Mouse (Mus musculus): ENCODE results near the gene Lhx8.

Gene Lhx8

DNA sequence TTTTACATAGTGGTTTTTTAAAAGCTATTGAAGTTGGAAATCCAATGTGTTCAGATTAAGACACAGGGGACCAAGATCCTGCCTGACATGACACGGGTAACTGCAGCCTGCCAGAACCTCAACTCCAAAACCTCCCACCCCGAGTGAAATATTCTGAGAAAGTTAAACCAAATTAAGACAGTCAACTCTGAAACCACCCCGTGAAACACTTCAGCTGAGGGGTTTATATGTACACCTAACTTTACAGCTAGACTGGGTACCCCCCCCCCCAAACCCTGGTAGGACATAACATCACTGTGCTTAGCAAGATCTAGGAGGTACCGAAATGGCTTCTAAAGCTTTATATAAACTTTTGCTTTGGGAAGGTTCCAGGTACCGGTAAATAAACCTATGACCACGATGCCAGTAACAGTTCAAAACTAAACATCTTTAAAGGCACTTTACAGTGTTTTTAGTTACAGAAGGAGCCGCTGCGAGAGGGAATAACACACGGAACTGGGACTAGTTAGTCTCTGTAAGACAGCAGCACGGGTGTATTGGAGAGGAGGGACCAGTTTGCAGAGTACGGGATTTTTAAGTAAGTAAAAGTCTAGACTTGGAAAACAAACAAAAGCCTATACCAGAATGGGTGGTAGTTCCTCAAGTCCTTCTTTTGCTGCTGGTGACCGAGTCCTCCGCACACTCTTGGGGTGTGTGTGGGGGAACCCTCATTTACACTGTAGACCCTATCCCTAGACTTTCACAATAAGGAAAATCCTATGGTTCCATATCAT is 3.2 kb downstream of the Lhx8 start:
- no peak for DNase-seq (ENCODE audit: low spot score in 2 of 2)

- DNase-seq (ENCODE audit: low spot score in 2 of 2), result no peak
Observed at GRCm38 (mm10) chr3:154321921-154322574, 8.4 kb downstream of the Lhx8 start.

GRCm38 (mm10) chr3:154317651-154318248 is 12.7 kb downstream of the Lhx8 start:
- DNase-seq (ENCODE audit: low spot score in 2 of 2), result no peak

DNA sequence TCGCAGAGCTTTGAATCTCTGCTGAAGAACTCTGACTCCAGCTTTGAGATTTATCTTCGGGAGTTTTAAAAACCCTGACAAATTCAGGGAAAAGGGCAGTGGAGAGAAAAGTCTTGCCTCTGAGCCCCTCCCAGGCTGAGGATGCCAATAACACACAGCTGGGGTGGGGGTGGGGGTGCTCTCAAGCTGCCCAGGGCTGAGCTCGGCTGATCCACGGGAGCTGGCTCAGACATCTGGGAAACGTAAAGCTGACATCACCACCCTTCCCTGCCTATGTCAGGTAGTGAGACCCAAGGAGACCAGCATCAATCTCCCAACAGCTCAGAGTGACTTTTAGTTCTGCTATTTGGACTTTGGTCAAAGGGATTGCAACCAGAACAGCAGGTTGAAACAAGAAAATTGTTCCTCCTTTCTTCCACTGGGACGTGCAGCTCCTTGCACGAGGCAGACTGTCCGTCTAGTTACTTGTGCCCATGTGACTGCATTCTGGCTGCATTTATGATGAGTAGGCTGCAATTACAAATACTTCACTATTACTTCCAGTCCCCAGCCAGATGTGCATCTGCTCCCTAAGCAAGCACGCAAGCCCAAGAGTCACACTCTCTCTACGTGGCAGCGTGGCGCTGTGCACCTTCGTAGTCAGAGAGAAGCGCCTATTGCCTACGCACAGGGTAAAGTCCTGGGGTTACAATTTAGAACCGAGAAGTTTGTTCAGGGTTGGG is 25.1 kb downstream of the Lhx8 start:
- no peak for DNase-seq (ENCODE audit: low spot score in 2 of 2)

GRCm38 (mm10) chr3:154301102-154301501 is 29.4 kb downstream of the Lhx8 start:
- no peak for DNase-seq (ENCODE audit: low spot score in 2 of 2)

DNA sequence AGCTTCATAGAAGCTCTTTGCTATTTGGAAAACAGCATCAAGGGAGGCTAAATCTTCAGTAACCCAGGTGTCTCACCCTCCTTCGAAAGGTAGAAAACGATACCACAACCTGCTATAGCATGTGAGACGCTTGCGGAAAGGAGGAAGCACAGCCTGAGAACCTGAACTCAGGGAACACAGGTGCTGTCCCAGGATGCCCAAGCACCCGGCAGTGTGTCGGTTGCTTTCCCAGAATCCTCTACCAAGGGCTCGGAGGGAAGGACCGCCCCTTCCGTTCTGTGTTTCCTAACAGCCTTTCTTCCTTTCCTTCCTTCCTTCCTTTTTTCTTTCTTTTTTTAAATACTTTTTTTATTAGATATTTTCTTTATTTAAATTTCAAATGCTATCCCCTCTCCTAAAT is 30.5 kb downstream of the Lhx8 start:
- no peak for DNase-seq (ENCODE audit: low spot score in 2 of 2)

GRCm38 (mm10) chr3:154298490-154298889 is 32.0 kb downstream of the Lhx8 start:
- DNase-seq (ENCODE audit: low spot score in 2 of 2), result no peak

GRCm38 (mm10) chr3:154297499-154297898 is 33.0 kb downstream of the Lhx8 start:
- no peak for DNase-seq (ENCODE audit: low spot score in 2 of 2)

DNA sequence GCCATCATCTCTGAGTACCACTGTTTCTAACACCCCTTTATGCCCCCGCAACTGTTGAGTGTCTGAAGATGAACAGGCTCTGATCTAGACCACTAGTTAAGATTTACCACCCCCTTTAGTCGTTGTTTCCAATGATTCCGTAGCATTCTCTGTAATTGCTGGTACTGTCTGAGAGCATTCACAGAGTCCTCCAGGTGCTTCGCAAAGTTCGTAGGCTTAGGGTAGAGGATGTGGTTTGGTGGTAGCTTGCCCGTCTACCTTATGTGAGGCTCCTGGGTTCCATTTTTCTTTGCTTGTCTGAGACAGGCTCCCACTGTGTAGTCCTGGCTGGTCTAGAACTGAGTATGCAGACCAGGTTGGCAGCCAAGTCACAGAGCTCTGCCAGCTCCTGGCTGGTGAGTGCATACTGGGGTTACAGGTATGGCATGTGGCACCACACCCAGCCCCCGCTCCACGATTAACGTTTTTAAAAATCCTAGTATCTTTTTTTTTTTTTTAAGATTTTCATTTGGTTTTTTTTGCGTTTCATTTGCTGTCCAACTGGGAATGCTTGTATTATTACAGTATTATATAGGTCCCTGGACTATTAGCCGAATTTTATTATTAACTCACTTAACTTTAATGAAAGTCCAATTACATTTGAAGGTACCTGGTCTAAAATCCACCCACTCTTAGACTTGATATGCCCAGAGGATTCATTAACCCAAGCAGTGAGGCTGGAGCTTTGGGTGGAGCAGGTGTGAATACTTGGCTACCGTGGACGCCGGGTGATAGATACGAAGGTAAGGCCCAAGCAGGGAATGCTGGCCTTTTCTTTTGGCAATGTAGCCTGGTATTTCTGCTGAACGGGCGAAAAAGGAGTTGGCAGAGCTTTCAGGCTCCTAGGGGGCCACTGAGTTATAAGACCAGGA is 35.3 kb downstream of the Lhx8 start:
- DNase-seq (ENCODE audit: low spot score in 2 of 2), result no peak

- no peak for DNase-seq (ENCODE audit: low spot score in 2 of 2)
Observed at GRCm38 (mm10) chr3:154293839-154294490, 36.5 kb downstream of the Lhx8 start.

GRCm38 (mm10) chr3:154292126-154292525 is 38.3 kb downstream of the Lhx8 start:
- no peak for DNase-seq (ENCODE audit: low spot score in 2 of 2)

DNA sequence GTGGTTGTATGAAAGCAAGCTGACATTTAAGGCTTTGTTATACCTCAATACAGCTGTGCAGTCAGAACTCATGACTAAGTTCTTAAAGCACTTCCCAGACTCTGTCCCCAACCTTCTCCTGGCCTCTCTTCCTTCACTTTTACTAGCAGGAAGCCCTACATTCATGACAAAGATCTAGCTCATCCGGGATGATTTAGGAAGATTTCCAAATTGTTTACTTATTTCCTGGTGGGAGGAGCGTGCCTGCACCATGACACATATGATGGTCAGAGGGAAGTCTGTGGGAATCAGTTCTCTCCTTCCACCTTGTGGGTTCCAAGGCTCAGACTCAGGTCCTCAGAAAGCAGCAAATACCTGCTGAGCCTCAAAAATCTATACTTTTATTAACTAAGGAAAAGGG is 40.1 kb downstream of the Lhx8 start:
- no peak for DNase-seq (ENCODE audit: low spot score in 2 of 2)

DNA sequence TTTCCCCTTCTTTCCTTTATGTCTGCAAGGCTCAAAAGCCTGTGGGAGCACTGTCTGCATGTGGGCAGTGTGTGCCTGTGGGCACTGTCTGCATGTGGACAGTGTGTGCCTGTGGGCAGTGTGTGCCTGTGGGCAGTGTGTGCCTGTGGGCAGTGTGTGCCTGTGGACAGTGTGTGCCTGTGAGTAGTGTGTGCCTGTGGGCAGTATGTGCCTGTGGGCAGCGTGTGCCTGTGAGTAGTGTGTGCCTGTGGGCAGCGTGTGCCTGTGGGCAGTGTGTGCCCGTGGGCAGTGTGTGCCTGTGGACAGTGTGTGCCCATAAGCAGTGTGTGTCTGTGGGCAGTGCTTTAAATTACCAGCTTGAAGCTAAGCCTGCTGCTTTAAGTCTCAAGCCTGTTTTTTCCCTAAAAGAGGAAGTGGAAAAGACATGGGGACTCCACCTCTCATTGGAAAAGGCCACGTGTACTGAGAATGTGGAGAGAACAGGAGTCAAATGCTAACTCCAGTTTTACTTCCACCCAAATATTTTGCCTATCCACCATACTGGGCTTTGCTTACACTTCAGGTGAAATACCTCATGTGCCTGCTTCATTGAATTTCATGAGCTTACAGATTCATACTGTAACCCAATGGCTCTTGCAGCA is 41.9 kb downstream of the Lhx8 start:
- no peak for DNase-seq (ENCODE audit: low spot score in 2 of 2)

- no peak for DNase-seq (ENCODE audit: low spot score in 2 of 2)
Observed at GRCm38 (mm10) chr3:154287217-154287616, 43.2 kb downstream of the Lhx8 start.

- no peak for DNase-seq (ENCODE audit: low spot score in 2 of 2)
Observed at GRCm38 (mm10) chr3:154285351-154285750, 45.1 kb downstream of the Lhx8 start.

DNA sequence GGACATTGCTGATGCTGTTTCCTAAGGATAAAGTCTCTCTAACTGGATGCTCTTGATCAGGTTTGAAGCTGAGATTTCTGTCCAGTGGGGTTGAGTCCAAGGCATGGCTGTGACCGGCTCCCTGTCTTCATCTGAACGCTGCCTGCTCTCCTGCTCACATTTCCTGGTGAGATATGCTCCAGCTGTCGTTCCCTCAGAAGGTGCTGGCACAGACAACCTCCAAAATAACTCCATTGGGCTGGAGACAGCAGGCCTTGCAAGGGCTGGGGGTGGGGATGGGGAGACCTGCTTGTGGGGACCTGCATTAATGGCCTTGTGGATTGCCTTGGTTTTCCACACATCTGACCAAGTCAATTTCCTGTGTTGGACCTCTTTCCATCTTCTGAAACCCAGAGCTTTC is 46.2 kb downstream of the Lhx8 start:
- no peak for DNase-seq (ENCODE audit: low spot score in 2 of 2)

DNA sequence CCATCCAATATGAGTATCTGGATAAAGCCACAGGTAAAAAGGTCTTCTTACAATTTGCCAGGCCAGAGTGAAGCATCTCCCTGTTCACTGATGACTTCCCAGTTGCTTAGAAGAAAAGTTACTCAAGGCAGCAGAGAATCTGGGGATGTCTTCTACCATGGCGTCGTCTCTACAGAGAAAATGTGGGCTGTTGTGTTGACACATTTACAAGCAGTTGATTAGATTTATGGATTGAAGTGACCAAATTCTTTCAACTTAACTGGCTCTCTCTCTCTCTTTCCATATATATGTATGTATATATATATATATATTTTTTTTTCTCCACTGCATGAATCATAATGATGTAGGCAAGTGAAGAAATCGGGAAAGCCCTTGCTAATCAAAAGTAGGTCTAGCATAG is 55.8 kb downstream of the Lhx8 start:
- DNase-seq (ENCODE audit: low spot score in 2 of 2), result no peak

- DNase-seq (ENCODE audit: low spot score in 2 of 2), result peak; percentile 43 to 77
Observed at GRCm38 (mm10) chr3:154269757-154270366, 60.6 kb downstream of the Lhx8 start.

DNA sequence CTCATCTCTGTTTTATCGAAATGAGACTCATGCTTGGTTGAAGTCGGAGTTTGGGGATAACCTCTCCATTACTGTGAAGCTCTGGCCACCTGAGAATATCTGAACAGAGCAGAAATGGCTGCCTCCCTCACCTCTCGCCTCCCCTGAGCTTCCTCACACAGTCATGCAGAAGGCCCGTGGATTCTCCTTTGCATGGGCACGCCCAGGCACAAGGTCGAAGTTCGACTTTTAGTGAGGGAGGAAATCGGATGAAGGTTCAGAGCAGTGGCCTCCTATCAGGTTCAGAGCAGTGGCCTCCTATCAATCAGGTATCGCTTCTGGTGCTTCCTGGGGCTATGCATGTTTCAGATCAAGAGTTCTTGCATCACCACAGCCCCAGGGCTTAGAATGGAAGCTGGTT is 62.1 kb downstream of the Lhx8 start:
- no peak for DNase-seq (ENCODE audit: low spot score in 2 of 2)

DNA sequence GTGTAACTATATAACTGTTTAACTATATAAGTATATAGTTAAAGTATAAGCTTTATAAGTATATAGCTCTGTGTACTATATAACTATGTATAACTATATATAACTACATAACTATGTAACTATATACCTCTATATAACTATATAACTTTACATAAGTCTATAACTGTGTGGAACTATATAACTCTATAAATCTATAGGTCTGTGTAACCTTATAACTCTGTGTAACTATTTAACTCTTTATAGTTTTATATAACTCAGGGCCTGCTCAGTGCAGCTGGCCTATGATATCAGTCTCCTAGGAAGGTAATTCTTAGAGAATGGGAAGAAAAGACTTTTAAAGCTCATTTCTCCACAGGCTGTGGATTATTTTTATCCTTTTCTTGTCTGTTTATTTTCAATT is 73.1 kb downstream of the Lhx8 start:
- no peak for DNase-seq (ENCODE audit: low spot score in 2 of 2)

Measured in spleen, postnatal 4 days (tissue).